Mouse (Mus musculus): ENCODE measurements around the gene 6030458C11Rik.

The 6030458C11Rik gene

DNA sequence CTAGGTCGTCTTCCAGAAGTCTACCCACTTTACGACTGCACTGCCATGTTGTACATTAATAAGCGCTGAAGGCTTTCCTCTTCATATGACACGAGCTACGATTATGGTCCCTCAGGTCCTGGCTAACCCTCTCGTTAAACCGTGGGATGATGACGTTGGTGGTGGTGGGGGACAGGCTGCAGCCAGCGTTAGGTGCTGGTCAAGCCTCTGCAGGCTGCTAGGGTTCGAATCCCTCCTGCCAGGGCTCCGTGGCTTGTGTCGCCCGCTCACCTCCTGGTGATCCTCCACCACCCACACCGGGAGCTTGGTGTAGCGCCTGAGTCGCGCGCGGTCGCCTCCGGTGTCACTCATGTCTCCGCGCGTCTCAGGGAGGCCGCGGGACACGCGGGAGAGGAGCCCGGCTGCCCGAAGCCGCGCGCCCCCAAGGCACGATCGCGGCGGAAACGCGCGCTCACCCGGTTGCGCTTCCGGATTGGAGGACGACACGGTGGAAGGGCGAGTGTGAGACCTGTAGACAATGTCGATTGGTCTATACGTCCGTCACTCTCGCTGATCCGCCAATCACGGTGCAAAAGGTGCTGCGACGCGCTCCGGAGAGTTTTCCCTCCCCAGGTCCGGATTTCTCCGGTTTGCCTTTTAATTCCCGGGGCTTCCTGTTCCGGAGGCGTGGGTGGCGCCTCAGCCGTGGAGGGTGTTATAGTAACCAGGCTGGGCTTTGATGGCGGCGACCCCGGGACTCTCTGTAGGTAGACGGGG lies at the start of gene 6030458C11Rik, which contains the start of gene Drosha:
Gene 6030458C11Rik (minus strand): TSS at position 453 of the 756 bp plus-strand sequence.
Gene Drosha (plus strand): TSS at position 619 of the 756 bp plus-strand sequence.
- DNase-seq (ENCODE audit: low read depth): peak; percentile 100

DNA sequence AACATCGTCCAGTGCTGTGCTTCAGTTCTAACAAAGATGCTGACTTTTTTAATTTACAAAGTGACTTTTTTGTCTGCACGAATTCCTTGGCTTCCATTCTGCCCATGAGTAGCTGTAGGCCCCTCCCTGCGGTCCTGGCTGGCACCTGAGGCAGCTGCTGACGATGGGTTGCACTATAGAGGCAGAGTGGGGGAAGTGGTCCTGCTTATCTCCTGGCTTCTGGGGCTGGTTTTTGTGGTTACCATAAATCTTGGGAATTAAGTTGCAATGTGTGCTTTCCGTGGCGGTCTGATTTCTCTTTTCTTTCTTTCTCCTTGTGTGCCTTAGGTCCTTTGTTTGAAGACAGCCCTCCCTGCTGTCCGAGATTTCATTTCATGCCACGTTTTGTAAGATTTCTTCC lies 42.8 kb upstream of the 6030458C11Rik start:
- DNase-seq (ENCODE audit: low read depth): no peak

DNA sequence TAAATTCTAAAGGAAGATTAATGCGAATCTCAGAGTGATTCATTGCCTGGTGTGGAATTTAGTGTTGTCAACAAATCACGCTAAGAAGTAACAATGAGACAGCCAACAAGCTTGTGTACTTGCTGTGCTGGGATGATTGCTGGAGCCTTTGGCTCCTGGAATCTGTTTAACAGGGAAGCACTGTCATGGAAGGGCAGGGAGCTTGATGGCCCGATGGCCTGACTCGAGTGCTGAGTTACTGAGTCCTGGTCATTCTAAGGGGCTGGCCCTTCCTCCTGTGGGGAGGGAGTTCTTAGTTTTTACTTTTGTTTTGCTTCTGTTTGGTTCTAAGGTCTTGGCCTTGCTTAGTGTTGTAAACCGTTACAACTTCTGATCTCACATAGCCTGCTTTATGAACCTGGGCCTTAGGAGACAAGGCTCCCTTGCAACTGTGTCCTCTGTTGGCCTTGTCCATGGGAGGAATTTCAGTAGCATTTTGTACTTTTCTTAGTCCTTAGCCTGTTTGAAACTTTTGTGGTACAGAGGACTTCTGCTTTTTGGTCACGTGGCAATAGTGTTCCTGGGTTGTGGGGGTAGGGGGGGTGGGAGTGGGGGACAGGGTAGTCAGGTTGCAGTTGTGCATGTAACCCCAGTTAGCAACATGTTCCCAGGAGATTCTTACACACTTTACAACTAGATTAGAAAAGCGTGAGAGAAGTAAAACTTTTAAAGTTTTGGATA lies 41.3 kb upstream of the 6030458C11Rik start:
- DNase-seq (ENCODE audit: low read depth): no peak

DNA sequence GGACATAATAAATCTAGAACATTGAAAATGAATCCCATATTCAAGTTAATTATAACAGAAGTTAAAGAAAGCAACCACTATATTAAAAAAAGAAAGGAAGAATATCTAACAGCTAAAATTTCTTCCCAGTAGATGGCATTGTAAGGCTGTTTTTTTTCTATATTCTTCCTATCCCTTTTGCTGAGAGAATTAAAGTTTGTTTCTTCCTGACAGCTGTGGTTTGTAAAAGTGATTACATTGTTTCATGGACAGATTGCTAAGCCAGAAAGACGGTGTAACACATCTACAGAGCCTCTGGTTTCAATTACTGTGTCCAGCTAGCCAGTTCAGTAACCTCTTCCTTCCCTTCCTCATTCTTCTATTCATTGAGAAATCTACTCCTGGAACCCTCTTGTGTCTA lies 39.2 kb upstream of the 6030458C11Rik start:
- DNase-seq (ENCODE audit: low read depth): peak; percentile 13

DNA sequence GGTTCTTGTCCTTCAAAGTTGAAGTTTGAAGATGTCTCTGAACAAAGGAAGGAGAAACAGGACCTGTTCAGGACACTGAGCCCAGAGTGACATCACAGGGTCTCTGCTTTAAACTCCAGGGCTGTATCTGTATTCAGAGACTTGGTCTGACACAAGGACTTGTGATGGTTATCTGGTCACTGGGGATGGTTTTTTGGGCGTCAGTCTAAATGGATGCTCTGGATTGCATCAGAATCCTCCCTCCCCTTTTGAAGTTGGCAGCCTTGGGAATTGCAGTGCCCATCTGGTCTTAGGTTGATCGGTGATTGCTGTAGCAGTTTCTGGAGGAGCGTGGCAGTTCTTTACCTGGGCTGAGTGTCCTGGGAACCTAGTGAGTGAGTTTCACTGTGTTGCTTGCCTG lies 37.6 kb upstream of the 6030458C11Rik start:
- DNase-seq (ENCODE audit: low read depth): no peak

DNA sequence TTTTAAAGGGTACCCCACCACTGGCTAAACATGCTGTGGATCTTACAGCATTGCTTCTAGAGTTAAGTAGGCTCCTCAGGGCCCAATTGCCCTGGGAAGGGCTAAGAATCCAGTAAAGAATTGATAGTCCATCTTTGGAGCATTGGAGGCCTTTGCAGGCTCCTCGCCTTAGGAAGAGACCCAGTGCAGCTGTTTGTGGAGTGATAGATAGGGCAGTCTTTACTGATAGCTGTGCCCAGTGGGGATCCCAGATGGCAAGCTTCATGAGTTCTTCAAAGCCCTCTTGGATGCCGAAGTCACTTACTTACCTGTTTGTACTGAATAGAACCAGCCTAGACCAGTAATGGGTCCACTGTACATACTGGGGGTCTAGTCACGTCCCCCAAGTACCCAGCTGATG lies 34.2 kb upstream of the 6030458C11Rik start:
- DNase-seq (ENCODE audit: low read depth): no peak

DNA sequence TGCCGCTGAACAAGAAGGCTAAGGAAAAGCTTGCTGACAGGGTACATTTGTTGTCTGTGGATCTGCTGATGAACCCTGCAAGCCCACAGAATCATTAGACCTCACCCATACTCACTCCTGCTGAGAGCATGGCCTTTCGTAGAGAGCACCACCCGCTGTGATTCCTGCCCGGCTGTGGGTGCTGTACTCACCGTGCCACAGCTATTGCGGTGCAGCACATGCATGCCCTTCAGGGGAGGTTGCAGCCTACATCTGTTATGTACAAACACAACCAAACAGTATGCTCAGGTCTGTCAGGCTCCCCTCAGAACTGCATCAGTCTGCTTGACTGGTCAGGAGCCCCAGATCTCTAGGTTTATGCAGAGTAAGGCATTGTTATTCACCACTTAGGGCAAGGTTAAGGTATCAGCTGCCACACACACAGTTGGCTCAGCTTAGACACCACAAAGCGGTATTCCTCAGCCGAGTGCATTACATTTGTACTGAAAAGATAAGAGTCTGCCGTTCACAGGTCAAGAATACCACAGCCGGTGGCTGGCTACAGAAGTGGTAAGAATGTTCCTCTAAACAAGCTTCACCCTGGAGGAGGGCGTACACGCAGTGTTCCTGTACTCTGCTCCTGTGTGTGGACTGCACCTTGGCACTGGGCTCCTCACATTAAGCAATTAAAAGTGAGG lies 33.5 kb upstream of the 6030458C11Rik start:
- DNase-seq (ENCODE audit: low read depth): no peak

DNA sequence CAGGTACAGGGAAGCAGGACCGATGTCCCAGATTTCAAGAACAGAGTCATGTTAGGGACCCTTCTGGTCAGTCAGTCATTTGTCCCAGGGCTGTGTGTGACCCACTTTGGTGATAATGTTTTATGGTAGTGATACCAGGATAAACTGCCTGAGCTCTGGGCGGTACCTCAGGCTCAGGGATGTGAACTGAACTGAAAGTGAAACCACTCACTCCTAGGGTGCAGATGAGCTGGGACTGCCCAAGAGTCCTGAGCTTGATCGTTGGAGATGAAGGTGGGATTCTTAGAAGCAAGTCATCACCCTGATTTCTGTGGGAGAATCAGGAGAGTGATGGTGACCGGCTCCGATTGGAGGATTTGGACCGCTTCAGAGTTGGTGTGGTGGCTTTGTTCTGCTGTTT lies 32.3 kb upstream of the 6030458C11Rik start:
- peak; percentile 64 for DNase-seq (ENCODE audit: low read depth)

DNA sequence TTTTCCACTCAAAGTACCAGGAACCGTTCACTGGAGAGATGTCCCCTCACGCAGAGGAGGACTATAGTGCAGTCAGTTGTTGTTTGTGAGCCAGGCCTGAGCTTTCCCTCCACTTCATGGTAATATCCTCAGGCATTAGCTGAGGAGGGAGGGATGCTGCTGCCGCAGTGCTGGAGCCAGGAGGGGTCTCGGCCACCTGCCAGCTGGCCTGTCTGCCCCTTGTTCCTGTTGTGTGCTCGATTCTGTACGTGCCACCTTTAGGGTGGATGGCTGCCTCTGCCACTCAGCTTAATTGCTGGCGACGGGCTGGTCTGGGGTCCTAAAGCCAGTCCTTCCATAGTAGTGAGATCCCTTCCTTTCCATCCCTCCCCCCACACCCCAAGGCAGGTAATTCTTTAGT lies 29.0 kb upstream of the 6030458C11Rik start:
- no peak for DNase-seq (ENCODE audit: low read depth)

DNA sequence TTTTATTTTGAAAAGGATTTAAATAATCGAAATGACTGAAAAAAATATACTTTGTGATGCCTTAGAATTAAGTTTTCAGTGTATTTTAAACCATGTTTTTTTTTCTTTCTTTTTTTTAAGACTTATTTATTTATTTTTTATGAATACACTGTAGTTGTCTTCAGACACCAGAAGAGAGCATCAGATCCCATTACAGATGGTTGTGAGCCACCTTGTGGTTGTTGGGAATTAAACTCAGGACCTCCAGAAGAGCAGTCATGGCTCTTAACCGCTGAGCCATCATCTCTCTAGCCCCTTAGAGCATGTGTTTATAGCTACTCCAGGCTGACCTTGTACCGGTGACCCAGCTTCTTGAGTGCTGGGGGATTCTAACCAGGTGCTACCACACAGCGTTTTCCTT lies 24.9 kb upstream of the 6030458C11Rik start:
- DNase-seq (ENCODE audit: low read depth): no peak

DNA sequence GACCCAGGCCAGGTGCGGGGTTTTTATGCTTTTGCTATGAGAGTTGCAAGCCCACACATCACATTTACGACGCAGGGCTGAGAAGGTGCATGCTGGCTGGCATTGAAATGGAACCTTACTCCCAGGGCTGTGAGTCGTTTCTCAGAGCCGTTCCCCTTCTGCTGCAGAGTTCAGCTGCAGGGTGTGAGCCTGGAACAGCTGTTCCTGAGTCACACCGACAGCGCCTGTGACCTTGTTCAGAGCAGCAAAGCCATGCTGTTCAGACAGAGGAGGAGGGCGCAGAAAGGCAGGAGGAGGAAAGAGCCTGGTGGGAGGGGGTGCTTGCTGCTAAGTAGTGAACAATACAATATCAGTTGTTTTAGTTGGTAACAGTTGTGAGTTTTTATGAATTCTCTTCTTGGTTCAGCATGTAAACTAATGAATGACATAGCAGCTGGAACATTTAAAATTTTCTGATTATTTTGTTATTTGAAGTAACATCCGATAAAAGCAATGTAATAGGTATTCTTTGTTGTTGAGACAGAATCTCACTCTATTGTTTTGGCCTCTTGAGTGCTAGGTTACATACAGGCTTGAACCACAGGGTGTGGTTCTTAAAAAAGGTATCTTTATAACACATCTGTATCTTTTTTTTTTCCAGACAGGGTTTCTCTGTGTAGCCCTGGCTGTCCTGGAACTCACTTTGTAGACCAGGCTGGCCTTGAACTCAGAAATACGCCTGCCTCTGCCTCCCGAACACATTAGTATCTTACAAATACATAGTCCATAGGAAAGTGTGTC lies 23.9 kb upstream of the 6030458C11Rik start:
- DNase-seq (ENCODE audit: low read depth): no peak

DNA sequence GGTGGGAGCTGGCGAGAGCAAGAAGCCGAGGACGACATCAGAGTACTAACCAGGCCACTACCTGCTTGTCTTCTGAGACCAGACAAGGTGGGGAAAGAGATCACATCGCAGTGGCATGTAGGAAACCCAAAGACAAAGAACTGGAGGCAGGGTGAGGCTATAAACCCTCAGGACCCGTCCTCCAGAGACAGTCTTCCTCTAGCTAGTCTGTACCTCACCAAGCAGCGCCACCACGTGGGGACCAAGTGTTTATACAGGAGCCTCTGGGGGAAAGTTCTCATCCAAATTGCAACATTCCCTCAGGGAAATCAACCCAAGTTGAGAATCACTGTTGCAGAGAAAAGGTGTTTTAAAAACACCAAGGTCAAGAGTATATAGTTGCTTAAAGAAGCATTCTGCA lies 18.4 kb upstream of the 6030458C11Rik start:
- no peak for DNase-seq (ENCODE audit: low read depth)

DNA sequence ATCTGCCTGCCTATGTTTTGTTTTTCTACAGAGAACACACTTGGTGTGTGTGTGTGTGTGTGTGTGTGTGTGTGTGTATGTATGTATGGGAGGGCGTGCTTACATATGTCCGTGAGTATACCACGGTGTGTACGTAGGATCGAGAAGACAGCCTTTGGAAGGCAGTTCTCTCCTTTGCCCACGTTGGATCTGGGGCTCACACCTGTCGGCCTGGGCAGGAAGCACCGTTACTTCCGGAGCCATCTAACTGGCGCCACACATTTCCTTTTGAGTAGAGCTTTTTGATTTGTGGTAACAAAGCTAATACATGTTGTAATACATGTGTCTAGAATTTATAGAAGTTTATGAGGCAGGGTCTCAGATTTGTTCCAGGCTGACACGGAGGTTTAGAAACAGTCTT lies 16.3 kb upstream of the 6030458C11Rik start:
- DNase-seq (ENCODE audit: low read depth): peak; percentile 39

DNA sequence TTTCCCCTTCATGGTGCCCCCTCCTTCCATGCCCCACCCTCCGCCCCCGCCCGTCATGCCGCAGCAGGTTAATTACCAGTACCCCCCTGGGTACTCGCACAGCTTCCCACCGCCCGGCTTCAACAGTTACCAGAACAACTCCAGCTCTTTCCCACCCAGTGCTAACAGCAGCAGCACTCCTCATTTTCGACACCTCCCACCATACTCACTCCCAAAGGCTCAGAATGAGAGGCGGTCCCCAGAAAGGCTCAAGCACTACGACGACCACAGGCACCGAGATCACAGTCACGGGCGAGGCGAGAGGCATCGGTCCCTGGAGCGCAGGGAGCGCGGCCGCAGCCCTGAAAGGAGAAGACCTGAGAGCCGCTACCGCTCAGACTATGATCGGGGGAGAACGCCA lies 9.8 kb upstream of the 6030458C11Rik start:
- DNase-seq (ENCODE audit: low read depth): no peak

DNA sequence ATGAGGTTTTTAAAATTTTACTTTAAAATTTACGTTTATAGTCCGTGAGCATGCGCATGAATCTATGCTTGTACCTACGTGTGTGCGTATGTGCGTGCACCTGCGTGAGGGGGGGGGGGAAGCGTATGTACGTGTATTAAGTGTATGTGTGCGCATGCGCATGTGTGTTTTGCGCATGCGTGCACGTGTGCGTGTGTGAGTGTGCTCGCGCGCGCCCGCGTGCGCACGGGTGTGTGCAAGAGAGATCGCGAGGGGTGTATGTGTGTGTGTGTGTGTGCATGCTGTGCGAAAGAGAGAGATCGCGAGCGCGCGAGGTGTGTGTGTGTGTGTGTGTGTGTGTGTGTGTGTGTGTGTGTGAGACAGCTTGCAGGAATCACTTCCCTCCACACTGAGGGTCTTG lies 8.9 kb upstream of the 6030458C11Rik start:
- DNase-seq (ENCODE audit: low read depth): no peak

DNA sequence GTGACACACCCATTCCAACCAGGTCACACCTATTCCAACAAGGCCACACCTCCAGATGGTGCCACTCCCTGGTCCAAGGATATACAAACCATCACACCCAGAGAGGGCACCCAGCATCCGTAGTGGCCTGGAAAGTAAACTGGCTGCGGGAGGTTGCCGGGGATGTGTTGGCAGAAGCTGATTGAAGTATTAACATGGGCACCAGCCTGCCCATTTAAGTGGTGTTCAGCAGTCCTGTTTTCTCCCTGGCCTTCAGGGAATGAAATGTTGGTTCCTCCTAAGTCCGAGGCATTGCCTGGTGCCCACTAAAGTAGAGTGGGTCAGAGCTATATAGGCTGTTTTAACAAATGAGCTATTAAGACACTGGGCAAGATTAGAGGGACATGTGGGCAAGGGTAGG lies 8.2 kb upstream of the 6030458C11Rik start:
- no peak for DNase-seq (ENCODE audit: low read depth)

DNA sequence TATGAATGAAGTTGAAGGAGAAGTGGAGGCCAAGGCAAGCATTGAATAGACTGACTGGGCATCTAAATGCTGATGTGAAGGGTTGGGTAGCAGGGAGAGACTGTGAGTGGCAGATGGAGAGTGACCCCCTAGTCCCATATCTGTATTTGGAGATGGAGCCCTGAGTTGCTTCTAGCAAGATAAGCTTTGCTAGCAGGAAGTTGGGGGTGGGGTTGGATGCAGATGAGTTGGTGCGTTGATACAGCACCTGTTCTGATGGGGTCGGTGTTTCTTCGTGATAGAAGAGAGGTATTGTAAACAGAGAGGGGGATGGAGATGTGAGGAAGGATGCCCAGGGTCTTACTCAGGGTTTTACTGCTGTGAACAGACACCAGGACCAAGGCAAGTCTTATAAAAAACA lies 5.4 kb upstream of the 6030458C11Rik start:
- no peak for DNase-seq (ENCODE audit: low read depth)

DNA sequence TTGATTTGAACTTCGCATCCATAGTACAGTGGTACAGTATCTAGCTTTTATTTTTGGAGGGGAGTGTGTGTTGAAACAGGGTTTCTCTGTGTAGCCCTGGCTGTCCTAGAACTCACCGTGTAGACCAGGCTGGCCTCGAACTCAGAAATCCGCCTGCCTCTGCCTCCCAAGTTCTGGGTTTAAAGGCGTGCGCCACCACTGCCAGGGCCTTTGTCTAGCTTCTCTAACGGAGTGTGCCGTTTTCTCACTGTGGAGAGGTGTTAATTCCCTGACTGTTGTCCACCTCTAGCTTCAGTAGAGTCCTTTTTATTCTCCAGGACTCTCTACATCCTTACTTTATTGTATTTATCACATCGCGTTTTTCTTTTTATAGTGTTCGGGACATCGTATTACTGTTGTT lies 959 bp upstream of the 6030458C11Rik start:
- DNase-seq (ENCODE audit: low read depth): no peak

DNA sequence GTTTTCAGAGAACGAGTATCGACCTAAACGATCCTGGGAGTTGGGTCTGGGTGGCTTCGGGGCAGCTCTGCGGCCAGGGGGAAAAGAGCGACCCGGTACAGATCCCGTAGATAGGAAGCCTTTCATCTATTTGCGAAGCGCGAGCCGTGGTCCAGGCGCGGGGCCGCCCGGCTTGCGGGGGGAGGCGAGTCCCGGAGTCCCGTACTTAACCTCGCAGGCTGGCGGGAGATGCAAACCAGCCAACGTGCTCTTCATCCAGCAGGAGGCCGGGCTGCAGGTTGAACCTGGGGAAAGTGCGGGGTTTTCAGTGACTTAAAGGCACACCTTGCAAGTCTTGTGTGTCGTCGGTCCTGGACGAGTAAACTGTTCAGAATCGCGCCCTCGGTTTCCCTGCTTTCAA lies 516 bp upstream of the 6030458C11Rik start:
- peak; percentile 77 for DNase-seq (ENCODE audit: low read depth)

DNA sequence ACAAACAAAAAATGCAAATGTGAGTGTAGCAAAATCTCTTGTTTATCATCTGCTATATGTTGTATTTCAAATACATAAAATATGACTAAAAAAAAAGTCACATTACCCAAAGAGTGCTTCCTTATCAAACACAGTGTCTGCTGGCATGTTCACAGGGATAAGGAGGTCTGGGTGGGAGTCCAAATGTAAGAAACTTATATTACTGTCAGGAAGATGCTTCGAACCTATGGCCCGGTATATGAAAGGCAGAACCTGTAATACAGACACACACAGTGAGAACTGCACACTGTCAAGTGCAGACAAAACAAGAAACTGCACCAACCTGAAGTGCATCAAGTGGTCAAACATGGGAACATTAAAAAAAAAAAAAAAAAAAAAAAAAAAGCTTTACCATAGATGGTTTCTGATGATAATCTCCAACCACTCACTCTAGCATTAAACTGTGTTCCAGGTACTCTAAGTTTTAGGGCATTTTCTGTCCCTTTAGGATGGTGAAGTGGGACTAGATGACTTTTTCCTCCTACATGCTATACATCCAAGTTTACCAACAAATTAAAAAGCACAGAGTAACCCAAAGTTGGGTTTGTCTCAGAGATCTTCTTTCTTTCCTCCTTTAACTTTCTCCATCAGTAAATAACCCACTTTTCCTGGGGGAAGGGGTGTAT lies 862 bp downstream of the 6030458C11Rik start:
- DNase-seq (ENCODE audit: low read depth): no peak

Measured in induced T-regulatory cell, adult 2 months (primary cell).